Mouse (Mus musculus): ENCODE measurements at regions not wholly inside any gene's neighbourhood (a gene's known extent, or its start where the extent isn't known, plus 50 kb on each side); places are given as distances from the start of the nearest gene placed in this dataset.

GRCm38 (mm10) chr13:31186805-31187589 lies 213.0 kb downstream of the Gm5447 start:
- H3K27ac ChIP-seq (ENCODE audit: control insufficient read depth, low read depth, low read length) = no peak overlapping the region
- no peak overlapping the region for H3K9ac ChIP-seq (ENCODE audit: control insufficient read depth, low read depth, low read length, poor library complexity, severe bottlenecking)
- no peaks in the 10 kb centered on the region for H3K79me2 ChIP-seq (ENCODE audit: control insufficient read depth, insufficient read depth, low read length, poor library complexity)
- no peaks in the 10 kb centered on the region for H3K4me1 ChIP-seq (ENCODE audit: control insufficient read depth in 1 of 2, insufficient read depth in 2 of 2, low read length in 2 of 2)
- no peak for DNase-seq (ENCODE audit: low read depth, low spot score)
- no peaks in the 10 kb centered on the region for H3K9me3 ChIP-seq (replicated peaks; ENCODE audit: insufficient read depth, low read length)
- H3K4me3 ChIP-seq (ENCODE audit: control insufficient read depth in 1 of 2, insufficient read depth in 1 of 2, low read depth in 2 of 2, low read length in 2 of 2) = no peak overlapping the region
- H3K36me3 ChIP-seq (ENCODE audit: control insufficient read depth in 1 of 2, insufficient read depth in 2 of 2, low read length in 2 of 2) = no peaks in the 10 kb centered on the region
- TF ChIP-seq CTCF (IDR thresholded peaks at IDR 0.05 in 2 of 3, conservative IDR thresholded peaks at IDR 0.05 in 1 of 3; ENCODE audit: control insufficient read depth in 1 of 3, insufficient read depth in 1 of 3, low read depth in 2 of 3, low read length in 3 of 3, poor library complexity in 1 of 3, severe bottlenecking in 1 of 3) (no peak), TCF12 (IDR thresholded peaks at IDR 0.05; ENCODE audit: low read depth, low read length) (no peak), ZC3H11A (IDR thresholded peaks at IDR 0.05; ENCODE audit: low read depth, low read length) (no peak), RCOR1 (IDR thresholded peaks at IDR 0.05; ENCODE audit: low read depth, low read length) (no peak), SMC3 (IDR thresholded peaks at IDR 0.05; ENCODE audit: low read depth, low read length) (no peak), CHD1 (IDR thresholded peaks at IDR 0.05; ENCODE audit: low read depth, low read length) (no peak), ZKSCAN1 (IDR thresholded peaks at IDR 0.05; ENCODE audit: low read depth, low read length) (no peak), TBP (IDR thresholded peaks at IDR 0.05; ENCODE audit: low read depth, low read length) (no peak), SIN3A (IDR thresholded peaks at IDR 0.05; ENCODE audit: low read length) (no peak), USF2 (IDR thresholded peaks at IDR 0.05; ENCODE audit: borderline replicate concordance in 1 of 2, insufficient read depth in 1 of 2, low read depth in 1 of 2, low read length in 2 of 2) (no peak)
- no peaks in the 10 kb centered on the region for H3K27me3 ChIP-seq (ENCODE audit: control insufficient read depth in 1 of 2, insufficient read depth in 2 of 2, low read length in 2 of 2)

GRCm38 (mm10) chr13:31189116-31189515 lies 215.1 kb downstream of the Gm5447 start:
- Histone ChIP-seq H3K27ac (ENCODE audit: control insufficient read depth, low read depth, low read length) (no peak overlapping the region), H3K79me2 (ENCODE audit: control insufficient read depth, insufficient read depth, low read length, poor library complexity) (no peaks in the 10 kb centered on the region), H3K27me3 (ENCODE audit: control insufficient read depth in 1 of 2, insufficient read depth in 2 of 2, low read length in 2 of 2) (no peaks in the 10 kb centered on the region), H3K9ac (ENCODE audit: control insufficient read depth, low read depth, low read length, poor library complexity, severe bottlenecking) (no peak overlapping the region), H3K36me3 (ENCODE audit: control insufficient read depth in 1 of 2, insufficient read depth in 2 of 2, low read length in 2 of 2) (no peaks in the 10 kb centered on the region), H3K4me1 (ENCODE audit: control insufficient read depth in 1 of 2, insufficient read depth in 2 of 2, low read length in 2 of 2) (no peaks in the 10 kb centered on the region), H3K4me3 (ENCODE audit: control insufficient read depth in 1 of 2, insufficient read depth in 1 of 2, low read depth in 2 of 2, low read length in 2 of 2) (no peak overlapping the region), H3K9me3 (replicated peaks; ENCODE audit: insufficient read depth, low read length) (no peaks in the 10 kb centered on the region)
- TF ChIP-seq GATA1 (IDR thresholded peaks at IDR 0.05; ENCODE audit: low read depth, low read length) (no peak), POLR2A (IDR thresholded peaks at IDR 0.05; ENCODE audit: control insufficient read depth in 1 of 2, insufficient read depth in 1 of 2, low read depth in 1 of 2, low read length in 2 of 2, poor library complexity in 1 of 2) (no peak), SIN3A (IDR thresholded peaks at IDR 0.05; ENCODE audit: low read length) (no peak), NELFE (IDR thresholded peaks at IDR 0.05; ENCODE audit: low read depth, low read length) (no peak), NRF1 (IDR thresholded peaks at IDR 0.05; ENCODE audit: insufficient read depth, low read depth, low read length, poor library complexity, severe bottlenecking) (no peak), SMC3 (IDR thresholded peaks at IDR 0.05; ENCODE audit: low read depth, low read length) (no peak), EP300 (IDR thresholded peaks at IDR 0.05; ENCODE audit: low read depth in 1 of 2, low read length in 2 of 2) (no peak), TCF12 (IDR thresholded peaks at IDR 0.05; ENCODE audit: low read depth, low read length) (no peak), MYB (IDR thresholded peaks at IDR 0.05; ENCODE audit: low read depth, low read length) (no peak), RAD21 (IDR thresholded peaks at IDR 0.05; ENCODE audit: low read depth, low read length) (no peak), TAL1 (IDR thresholded peaks at IDR 0.05; ENCODE audit: low read length) (no peak), HCFC1 (IDR thresholded peaks at IDR 0.05; ENCODE audit: low read depth, low read length) (no peak), TBP (IDR thresholded peaks at IDR 0.05; ENCODE audit: low read depth, low read length) (no peak), ZNF384 (IDR thresholded peaks at IDR 0.05; ENCODE audit: low read depth, low read length) (no peak)
- no peak for DNase-seq (ENCODE audit: low read depth, low spot score)
